Mouse (Mus musculus): ENCODE results near the gene Gpr179. TPM values are rescaled to one million over a fixed set of nuclear protein-coding genes. Genes with fewer than 3 reads are reported as not detected.

Gpr179 gene
- total RNA-seq, 2 experiments from 2014 or later = 0.05 to 0.06 TPM

GRCm38 (mm10) chr11:97299939-97300338 lies 51.9 kb downstream of the Gpr179 start:
- intact Hi-C loops (cut with DNase I) = no loop called here
- no peak for DNase-seq (ENCODE audit: low spot score)

GRCm38 (mm10) chr11:97296542-97296941 lies 55.3 kb downstream of the Gpr179 start:
- no peak for DNase-seq (ENCODE audit: low spot score)
- intact Hi-C loops (cut with DNase I) = no loop called here

GRCm38 (mm10) chr11:97292731-97293130 lies 59.1 kb downstream of the Gpr179 start:
- DNase-seq (ENCODE audit: low spot score) = no peak
- intact Hi-C loops (cut with DNase I) = no loop called here

- DNase-seq (ENCODE audit: low spot score) = peak; percentile 58
- intact Hi-C loops (cut with DNase I) = no loop called here
Measured at GRCm38 (mm10) chr11:97289276-97290230, 62.3 kb downstream of the Gpr179 start.

GRCm38 (mm10) chr11:97287643-97288042 lies 64.2 kb downstream of the Gpr179 start:
- intact Hi-C loops (cut with DNase I) = no loop called here
- no peak for DNase-seq (ENCODE audit: low spot score)

- intact Hi-C loops (cut with DNase I) = no loop called here
- no peak for DNase-seq (ENCODE audit: low spot score)
Measured at GRCm38 (mm10) chr11:97286973-97287372, 64.9 kb downstream of the Gpr179 start.

GRCm38 (mm10) chr11:97285852-97286775 lies 65.8 kb downstream of the Gpr179 start:
- intact Hi-C loops (cut with DNase I) = no loop called here
- no peak for DNase-seq (ENCODE audit: low spot score)

GRCm38 (mm10) chr11:97284854-97285253 lies 67.0 kb downstream of the Gpr179 start:
- DNase-seq (ENCODE audit: low spot score) = no peak
- intact Hi-C loops (cut with DNase I) = no loop called here

- DNase-seq (ENCODE audit: low spot score) = no peak
- intact Hi-C loops (cut with DNase I) = no loop called here
Measured at GRCm38 (mm10) chr11:97282179-97282578, 69.7 kb downstream of the Gpr179 start.

Other genes with a start within 250 kb of the Gpr179 start
- gene Tbx21, start 236.7 kb downstream of the Gpr179 start, total RNA-seq (2021) = not detected
- 10 to 100 TPM; 13.3 to 16.7 TPM for gene Tbkbp1, start 200.6 kb downstream of the Gpr179 start, total RNA-seq (2021)
- 10 to 100 TPM; 80.0 to 81.2 TPM for gene Kpnb1, start 164.2 kb downstream of the Gpr179 start, total RNA-seq (2021)
- 10 to 100 TPM; 75.6 to 79.8 TPM for gene Npepps, start 71.4 kb downstream of the Gpr179 start, total RNA-seq (2021)
- 10 to 100 TPM; 57.8 to 60.6 TPM for gene Mrpl45, start 36.4 kb downstream of the Gpr179 start, total RNA-seq (2021)
- gene Socs7, start 10.5 kb upstream of the Gpr179 start, total RNA-seq (2021) = 10 to 100 TPM; 17.9 to 19.9 TPM
- 10 to 100 TPM; 14.8 to 19.4 TPM for gene Arhgap23, start 63.5 kb upstream of the Gpr179 start, total RNA-seq (2021)
- not detected for gene 4933428G20Rik, start 148.3 kb upstream of the Gpr179 start, total RNA-seq (2021)
- gene Srcin1, start 224.1 kb upstream of the Gpr179 start, total RNA-seq (2021) = under 1 TPM; 0.20 to 0.47 TPM

Data from heart, postnatal 25 days (tissue).